Mouse (Mus musculus): ENCODE measurements around the gene Vti1a.

DNA sequence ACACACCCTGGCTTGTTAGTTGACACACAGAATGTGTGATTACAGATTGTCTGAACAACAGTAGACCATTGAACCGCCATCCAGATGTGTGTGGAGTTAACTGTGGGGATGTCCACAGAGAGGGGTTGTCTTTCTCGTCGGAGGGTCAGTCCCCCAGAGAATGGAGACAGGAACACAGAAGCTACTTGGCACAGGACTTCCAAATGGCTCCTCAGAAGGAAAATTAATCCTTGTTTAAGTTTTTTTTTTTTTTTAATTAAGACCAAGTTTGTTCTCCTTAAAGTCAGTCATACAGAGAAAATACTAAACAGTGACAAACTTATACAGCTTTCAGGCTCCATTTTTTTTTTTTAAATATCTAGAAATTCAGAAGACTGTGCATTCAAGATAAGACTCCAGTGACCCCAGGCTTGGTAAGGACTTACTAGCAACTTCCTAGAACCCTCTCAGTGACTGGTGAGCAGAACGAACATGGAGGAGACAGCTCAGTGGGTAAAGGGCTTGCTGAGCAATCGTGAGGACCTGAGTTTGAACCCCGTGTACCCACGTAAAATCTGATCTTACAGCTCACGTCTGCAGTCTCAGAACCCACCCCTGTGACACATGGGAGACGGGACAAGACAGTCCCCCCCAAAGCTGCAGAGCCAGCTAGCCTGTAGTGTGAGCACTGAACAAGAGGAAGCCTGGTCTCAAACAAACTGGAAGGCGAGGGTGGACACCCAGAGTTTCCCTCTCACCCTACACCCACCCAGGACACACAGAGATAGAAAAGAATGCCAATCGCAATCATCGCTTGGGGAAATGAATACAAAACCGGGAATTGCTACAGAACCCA lies 248.2 kb downstream of the Vti1a start:
- TF ChIP-seq CTCF (IDR thresholded peaks at IDR 0.05; ENCODE audit: borderline replicate concordance, extremely low read depth, insufficient read depth, insufficient read length) (no peak), POLR2A (IDR thresholded peaks at IDR 0.05; ENCODE audit: borderline replicate concordance, extremely low read depth, insufficient read depth, insufficient read length, poor library complexity, severe bottlenecking) (no peak)
